Mouse (Mus musculus): ENCODE data around the gene Tmprss11b. TPM values are rescaled to one million over a fixed set of nuclear protein-coding genes. Genes with fewer than 3 reads are reported as not detected.

Gene Tmprss11b
- not detected for polyA plus RNA-seq (2017; shearing (Covaris generic))

GRCm38 (mm10) chr5:86676262-86676661, at the start of gene Tmprss11b:
Gene Tmprss11b, minus strand, starts transcription at chr5:86676362.

DNA sequence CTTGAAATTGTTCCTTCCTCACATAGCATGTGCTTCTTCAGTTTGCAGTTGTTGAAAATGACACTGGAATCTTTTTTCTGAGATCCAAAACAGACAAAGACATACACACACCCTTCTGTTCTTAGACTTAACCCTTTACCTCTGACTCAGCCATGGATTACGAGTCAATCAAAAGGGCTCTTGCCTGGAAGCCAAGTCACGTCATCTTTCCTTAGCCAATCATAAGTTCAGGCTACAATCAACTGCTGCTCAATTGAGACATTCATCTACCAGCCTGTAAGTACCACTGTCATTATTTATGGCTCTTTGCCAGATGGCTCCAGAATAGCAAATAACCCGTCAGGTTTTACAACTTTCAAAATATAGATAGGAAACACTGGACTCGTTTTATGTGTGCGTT, 43.8 kb downstream of the Tmprss11b start, which contains the start of gene Tmprss11f:
Tmprss11f (minus strand) TSS at position 101 of the 400 bp plus-strand sequence.

Other genes with a start within 250 kb of the Tmprss11b start
- gene Tmprss11a, start 207.4 kb downstream of the Tmprss11b start, polyA plus RNA-seq (2017; shearing (Covaris generic)): 0.20 TPM
- gene Tmprss11g, start 157.8 kb downstream of the Tmprss11b start, polyA plus RNA-seq (2017; shearing (Covaris generic)): not detected
- not detected for gene Tmprss11f, start 43.9 kb downstream of the Tmprss11b start, polyA plus RNA-seq (2017; shearing (Covaris generic))
- 0.11 TPM for gene Tmprss11e, start 69.5 kb upstream of the Tmprss11b start, polyA plus RNA-seq (2017; shearing (Covaris generic))
- gene Ythdc1, start 127.9 kb upstream of the Tmprss11b start, polyA plus RNA-seq (2017; shearing (Covaris generic)): 198 TPM
- gene Ugt2b34, start 230.6 kb upstream of the Tmprss11b start, polyA plus RNA-seq (2017; shearing (Covaris generic)): not detected